Mouse (Mus musculus) MEL (cell line): ENCODE data around the gene Edem2.

ENCODE experiments used
- CTCF ChIP-seq, 3 experiments: IDR thresholded peaks in 2 of 3; conservative IDR thresholded peaks in 1 of 3; 2 replicates each; pipeline ENCODE4 v1.5.1; 2011 to 2012; ENCODE audit warnings: low read length in 3 of 3, low read depth in 2 of 3, mild to moderate bottlenecking in 2 of 3, improper control_type of control experiment in 1 of 3, inconsistent platforms in 1 of 3, mixed read lengths in 1 of 3, moderate library complexity in 1 of 3; ENCODE audit not compliant: control insufficient read depth in 1 of 3, insufficient read depth in 1 of 3, poor library complexity in 1 of 3, severe bottlenecking in 1 of 3
- EP300 ChIP-seq, 2 experiments: IDR thresholded peaks; 2 replicates each; pipeline ENCODE4 v1.6.1; 2011; ENCODE audit warnings: improper control_type of control experiment in 2 of 2, low read length in 2 of 2, low read depth in 1 of 2, mild to moderate bottlenecking in 1 of 2
- MEF2A ChIP-seq: IDR thresholded peaks from 2 replicates; pipeline ENCODE4 v1.6.1; 2014; ENCODE audit warnings: low read depth, mild to moderate bottlenecking, inconsistent platforms, low read length, improper control_type of control experiment; ENCODE audit not compliant: poor library complexity, insufficient replicate concordance, severe bottlenecking; ENCODE audit errors: extremely low read depth
- NELFE ChIP-seq: IDR thresholded peaks from 2 replicates; pipeline ENCODE4 v1.6.1; 2011; ENCODE audit warnings: low read depth, low read length, improper control_type of control experiment
- POLR2AphosphoS2 ChIP-seq: IDR thresholded peaks from 2 replicates; pipeline ENCODE4 v1.6.1; 2011; ENCODE audit warnings: low read length, improper control_type of control experiment
- TAL1 ChIP-seq: IDR thresholded peaks from 2 replicates; pipeline ENCODE4 v1.6.1; 2012; ENCODE audit warnings: mild to moderate bottlenecking, inconsistent platforms, low read length, moderate library complexity, mixed read lengths

- no peak for TF ChIP-seq CTCF (IDR thresholded peaks at IDR 0.05 in 2 of 3, conservative IDR thresholded peaks at IDR 0.05 in 1 of 3; ENCODE audit: control insufficient read depth in 1 of 3, insufficient read depth in 1 of 3, low read depth in 2 of 3, low read length in 3 of 3, poor library complexity in 1 of 3, severe bottlenecking in 1 of 3)
- no peak for TF ChIP-seq TAL1
- no peak for TF ChIP-seq NELFE
- TF ChIP-seq POLR2AphosphoS2, result no peak
- no peak for TF ChIP-seq MEF2A
- no peak for TF ChIP-seq EP300 (IDR thresholded peaks at IDR 0.05; ENCODE audit: low read depth in 1 of 2, low read length in 2 of 2)
Measured at GRCm38 (mm10) chr2:155679586-155680110, 49.6 kb downstream of the Edem2 start.
